Mouse (Mus musculus) urinary bladder, adult 2 months (tissue): ENCODE results near the gene Rad54l. TPM values are rescaled to one million over a fixed set of nuclear protein-coding genes. Genes with fewer than 3 reads are reported as not detected.

Source experiments
- DNase-seq: peaks from one replicate; pipeline ENCODE4 v3.0.0; 2022; ENCODE audit warnings: low spot score
- polyA plus RNA-seq: library from polyadenylated mRNA; depleted of rRNA; stranded (reverse); fragments of >200 nt; gene quantifications from 2 replicates; pipeline ENCODE4 v1.2.3, GENCODE M21; 2012

Gene Rad54l
- polyA plus RNA-seq, 1 experiment: 1.3 TPM

DNA sequence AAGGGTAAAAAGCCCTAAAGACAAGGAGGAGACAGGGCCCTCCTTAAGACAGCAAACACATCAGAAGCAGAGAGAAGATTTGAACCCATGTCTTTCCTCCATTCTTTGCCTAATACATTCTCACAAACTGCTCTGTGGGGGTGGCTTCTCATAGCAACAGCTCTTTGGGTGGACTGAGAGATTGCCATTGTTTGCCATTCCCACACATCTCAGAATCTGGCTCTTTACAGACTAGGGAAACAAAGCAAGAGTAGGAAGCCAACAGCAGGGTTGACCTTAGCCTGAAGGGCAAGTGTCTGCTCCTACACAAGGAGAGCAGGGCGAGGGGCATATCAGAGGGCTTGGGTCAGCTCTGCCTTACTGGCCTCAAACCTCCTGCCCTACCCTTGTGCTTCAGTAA lies 18.2 kb upstream of the Rad54l start:
- DNase-seq: no peak

DNA sequence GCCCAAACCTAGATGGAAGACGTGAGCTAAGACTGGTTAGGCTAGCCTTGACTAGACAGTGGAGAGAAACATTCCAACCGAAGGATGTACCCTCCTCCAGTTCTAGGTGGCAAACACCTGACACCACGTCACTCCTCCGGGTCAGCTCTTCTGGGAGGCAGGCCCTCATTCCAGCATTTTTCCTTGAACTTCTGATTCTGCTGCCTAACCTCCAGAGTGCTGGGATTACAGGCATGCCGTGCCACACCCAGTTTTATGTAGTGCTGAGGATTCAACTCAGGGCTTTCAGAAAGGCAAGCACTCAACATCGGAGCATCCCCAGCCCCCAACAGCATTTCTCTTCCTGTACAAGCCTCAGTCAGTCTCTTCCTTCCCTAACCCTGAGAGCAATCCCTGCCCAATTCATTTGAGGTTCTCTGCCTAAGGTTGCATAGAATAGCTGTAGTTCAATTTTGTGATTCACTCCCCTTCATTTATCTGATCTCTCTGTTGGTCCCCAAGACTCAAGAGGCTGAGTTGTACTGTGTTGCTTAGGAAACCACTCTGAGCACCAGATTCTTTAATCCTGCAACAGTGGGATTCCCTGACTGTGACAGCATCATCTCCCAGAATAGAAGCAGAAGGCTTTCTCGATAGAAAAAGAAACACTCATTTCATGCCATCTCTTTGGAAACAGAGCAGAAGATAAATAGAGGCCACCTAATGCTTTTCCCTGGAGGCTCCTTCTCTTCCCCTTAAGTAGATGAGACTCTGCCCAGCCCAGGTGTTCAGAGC lies 17.5 kb upstream of the Rad54l start:
- no peak for DNase-seq

DNA sequence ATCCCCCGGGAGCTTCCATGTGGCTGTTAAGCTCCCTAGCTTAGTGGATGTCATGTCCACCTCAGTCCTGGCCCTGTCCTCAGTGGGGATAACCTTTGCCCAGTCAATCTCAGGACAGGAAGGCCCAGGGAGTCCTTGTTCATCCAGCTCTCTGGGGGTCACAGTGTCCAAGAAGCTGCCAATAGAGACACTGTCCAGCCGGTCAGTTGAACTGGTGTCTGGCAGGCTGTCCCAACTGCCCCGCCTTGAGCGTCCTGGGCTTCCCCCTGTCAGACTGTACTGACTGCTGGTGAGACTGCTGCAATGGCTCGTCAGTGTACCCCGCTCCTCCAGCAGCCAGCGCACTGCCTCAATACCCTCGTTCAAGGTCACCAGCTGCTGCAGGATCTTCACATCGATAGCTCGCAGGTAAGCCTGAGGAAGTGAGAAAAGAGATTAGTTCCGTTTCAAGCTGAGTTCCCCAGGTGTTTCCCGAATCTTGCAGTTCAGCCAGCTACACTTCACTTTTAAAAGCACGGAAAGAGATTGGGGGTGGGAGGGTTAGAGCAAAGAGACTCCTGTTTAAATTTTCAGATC lies 14.0 kb upstream of the Rad54l start:
- no peak for DNase-seq

DNA sequence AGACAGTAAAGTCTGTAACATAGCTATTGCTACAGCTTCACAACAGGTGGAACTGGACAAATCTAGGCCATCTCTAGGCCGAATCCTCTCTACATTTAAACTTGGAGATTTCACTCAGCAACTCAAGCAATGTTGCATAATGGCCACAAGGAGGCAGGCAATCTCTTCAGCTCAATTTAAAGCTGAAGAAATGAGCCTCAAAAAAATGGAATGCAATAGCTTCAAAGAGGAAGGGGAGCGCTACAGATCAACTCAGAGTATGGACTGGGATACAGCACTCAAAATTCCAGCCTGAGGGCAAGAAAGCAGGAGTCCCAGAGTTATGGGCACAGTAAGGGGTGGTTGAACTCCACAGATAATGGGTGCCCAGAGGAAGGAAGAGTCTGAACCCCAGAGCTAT lies 11.5 kb upstream of the Rad54l start:
- no peak for DNase-seq

DNA sequence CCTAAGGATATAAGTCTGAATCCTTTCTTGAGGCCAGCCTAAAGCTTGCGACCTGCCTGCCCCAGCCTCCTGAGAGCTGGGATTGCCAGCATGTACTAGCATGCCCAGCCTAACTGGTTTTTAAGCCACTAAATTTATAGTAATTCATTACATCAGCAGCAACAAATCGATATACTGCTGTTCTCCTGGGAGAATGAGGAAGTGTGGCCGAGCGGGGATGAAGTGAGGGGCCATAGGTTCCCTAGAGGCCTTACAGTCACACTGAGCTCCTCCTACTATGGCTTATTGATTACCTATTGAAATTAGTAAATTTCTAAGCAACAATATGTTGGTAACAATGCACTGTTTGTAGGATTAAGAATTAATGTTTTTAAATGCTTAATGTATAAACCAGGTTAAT lies 9.6 kb upstream of the Rad54l start:
- no peak for DNase-seq

DNA sequence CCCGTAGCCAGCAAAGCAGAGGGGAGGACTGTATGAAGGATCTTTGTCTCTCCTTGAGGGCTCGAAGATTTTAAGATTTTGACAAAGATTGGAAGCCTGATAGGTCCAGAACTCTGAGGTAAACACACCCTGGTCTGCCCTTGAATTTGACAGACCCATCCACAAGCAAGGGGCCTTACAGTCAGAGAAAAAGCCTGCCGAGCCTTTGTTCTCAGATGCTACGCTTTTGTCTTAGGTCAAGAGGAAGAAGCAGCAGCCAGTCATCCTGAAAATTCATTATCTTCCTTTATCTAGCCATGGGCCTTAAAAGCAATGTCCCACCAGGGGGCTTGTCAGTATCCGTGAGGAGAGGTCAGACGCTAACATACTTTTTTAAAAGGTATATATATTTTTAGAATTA lies 4.5 kb upstream of the Rad54l start:
- DNase-seq: no peak

DNA sequence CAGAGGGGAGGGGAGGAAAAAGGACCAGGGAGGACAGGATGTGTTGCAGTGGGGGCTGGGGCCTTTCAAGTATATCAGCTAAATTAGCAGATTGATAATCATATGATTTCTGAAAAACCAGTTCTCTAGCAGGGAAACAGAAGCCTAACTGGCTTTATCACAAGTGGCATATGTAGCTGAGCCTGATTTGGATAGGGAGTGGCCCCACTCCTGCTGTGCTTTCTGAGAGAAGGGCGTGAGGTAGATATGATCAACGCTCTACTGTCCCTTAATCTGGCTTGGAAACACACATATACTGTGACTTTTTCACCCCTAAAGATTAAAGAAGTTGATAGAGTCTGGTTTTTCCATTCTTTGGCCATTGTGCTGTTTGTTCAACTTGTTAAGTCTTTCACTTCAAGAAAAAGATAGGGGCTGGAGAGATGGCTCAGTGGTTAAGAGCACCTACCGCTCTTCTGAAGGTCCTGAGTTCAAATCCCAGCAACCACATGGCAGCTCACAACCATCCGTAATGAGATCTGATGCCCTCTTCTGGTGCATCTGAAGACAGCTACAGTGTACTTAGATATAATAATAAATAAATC lies 2.4 kb upstream of the Rad54l start:
- no peak for DNase-seq

DNA sequence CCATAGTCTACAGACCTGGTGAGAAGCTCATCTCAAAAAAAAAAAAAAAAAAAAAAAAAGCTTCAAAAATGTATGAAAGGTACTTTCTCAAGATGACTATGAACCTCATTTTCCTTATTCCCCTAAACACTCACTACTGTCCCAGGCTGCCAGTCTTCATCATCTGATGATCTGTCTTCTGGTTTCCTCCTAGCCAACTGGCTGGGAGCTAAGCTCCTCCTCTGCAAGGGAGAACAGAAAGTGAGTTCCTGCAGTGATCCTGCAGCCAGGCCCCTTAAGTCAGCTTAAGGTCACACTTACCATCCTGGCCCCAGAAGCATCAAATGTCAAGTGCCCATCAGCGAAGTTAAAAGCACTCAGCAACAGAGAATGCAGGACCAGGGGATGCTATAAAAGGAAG lies 728 bp downstream of the Rad54l start:
- DNase-seq: no peak

DNA sequence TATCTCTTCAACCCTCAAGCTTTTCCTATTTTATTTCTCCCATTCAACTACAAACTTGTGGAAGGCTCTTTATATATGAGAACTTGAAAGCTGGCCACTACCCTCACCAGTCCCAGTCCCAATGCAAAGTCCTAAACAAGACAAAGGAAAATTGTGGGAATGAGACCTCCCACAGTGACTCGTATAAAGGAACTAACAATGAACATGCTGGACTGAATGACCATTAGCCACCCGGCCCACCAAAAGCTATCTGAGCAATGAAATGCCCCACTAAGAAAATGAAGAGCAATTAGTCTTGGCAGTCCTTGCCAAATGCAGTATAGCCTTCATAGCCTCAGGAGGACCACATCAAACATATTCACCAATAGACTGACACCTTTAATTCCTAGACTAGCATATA lies 12.0 kb downstream of the Rad54l start:
- no peak for DNase-seq

DNA sequence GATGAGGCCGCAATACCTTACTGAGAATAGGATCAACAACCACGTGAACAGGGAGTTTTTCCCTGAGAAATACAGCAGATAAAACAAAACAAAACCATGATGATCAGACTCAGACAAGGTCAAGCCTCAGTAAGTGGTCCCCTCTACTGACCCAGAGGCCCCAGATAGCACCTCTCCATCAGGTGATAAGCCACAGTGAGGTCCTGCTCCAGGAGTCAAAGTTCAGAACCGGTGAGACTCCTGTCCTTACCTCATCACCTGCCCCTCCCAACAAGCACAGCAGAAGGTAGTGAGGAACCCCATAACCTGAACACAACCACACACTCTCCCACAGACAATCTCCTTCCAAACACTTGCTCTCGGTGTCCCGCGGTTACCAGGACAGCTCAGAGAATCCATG lies 12.8 kb downstream of the Rad54l start:
- DNase-seq: no peak

DNA sequence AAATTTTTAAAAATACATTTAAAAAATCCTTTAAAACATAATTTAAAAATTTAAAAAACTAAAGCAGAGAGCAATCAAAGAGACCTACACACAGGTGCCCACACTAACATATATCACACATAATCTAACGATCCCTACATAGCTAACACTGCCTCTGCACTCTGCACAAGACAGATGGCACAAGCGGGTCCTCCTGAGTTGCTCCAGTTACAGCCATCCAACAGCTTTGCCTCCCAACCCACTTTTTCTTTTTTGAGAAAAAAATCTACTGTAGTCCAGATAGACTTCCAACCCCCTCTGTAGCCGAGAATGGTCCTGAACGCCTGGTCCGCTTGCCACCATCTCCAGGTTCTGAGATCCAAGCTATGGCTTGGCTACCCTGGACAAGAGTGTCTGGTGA lies 18.2 kb downstream of the Rad54l start:
- DNase-seq: no peak

DNA sequence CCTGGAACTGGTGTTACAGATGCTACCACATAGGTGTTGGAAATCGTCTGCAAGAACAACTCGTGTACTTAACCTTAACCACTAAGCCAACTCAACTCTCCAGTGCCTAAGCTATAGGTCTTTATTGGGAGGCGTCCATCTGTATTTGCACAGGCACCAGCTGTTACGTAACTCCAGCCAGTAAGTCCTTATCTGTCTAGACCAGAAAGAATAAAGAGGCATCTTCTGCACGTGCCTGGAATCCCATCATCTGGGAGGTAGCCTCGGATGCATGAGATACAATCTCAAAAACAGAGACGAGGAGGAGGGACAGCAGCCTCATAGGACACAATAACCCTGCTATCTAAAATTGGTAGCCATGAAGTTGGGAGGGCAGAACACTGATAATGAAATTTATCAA lies 22.5 kb downstream of the Rad54l start:
- no peak for DNase-seq

DNA sequence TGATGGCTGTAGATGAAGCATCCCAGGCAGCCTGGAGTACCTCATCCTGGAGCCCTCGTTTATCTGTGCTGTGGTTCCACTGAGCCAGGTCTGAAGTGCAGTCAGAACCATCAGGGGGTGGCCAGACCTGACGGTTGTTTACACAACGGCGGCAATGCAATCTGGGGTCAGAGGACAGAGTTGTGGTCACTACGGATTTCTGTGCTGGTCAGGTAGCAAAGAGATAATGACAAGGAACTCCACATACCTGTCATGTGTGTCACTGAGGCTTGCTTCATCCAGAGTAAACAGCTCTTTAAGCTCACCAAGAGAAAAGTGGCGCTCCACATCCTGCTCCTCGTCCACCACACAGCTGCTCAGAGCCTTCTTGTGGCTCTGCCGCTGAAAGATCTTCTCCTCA lies 26.3 kb downstream of the Rad54l start:
- no peak for DNase-seq

DNA sequence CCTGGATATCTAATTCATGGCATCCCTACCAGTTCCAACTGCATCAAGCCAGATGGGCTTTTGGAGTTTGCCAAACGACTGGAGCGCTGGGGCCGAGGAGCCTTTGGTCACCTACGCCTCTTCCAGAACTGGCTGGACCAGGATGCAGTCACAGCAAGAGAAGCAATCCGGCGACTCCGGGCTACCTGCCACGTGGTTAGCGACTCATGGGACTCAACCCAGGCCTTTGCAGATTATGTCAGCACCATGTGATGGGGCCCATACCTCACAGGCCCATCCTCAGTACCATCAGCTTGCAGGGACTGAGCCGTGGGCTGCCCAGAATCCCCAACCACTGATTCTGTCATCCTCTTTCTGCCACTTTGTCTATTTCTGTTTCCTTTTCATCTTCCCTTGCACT lies 27.2 kb downstream of the Rad54l start:
- DNase-seq: no peak

DNA sequence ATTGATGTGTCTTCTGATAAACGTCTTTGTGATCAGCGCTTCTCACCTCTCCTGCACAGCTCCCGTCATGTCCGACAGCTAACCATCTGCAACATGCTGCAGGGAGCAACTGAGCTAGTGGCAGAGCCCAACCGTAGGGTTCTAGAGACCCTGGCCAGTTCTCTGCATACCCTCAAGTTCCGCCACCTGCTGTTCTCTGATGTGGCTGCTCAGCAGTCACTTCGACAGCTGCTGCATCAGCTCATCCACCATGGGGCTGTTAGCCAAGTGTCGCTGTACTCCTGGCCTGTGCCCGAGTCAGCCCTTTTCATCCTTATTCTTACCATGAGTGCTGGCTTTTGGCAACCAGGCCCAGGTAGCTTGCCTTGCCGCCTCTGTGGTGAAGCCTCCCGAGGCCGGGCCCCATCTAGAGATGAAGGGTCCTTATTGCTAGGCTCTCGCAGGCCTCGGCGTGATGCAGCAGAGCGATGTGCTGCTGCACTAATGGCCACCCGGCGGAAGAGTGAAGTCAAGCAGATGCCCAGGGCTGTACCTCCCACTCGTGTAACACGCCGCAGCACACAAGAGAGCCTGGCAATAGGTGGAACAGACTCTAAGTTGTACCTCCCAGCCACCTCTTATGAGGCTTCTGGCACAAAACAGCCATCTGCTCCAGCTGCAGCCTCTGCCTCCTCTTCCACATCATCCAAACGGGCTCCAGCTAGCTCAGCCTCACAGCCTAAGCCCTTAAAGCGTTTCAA lies 34.8 kb downstream of the Rad54l start:
- DNase-seq: no peak

DNA sequence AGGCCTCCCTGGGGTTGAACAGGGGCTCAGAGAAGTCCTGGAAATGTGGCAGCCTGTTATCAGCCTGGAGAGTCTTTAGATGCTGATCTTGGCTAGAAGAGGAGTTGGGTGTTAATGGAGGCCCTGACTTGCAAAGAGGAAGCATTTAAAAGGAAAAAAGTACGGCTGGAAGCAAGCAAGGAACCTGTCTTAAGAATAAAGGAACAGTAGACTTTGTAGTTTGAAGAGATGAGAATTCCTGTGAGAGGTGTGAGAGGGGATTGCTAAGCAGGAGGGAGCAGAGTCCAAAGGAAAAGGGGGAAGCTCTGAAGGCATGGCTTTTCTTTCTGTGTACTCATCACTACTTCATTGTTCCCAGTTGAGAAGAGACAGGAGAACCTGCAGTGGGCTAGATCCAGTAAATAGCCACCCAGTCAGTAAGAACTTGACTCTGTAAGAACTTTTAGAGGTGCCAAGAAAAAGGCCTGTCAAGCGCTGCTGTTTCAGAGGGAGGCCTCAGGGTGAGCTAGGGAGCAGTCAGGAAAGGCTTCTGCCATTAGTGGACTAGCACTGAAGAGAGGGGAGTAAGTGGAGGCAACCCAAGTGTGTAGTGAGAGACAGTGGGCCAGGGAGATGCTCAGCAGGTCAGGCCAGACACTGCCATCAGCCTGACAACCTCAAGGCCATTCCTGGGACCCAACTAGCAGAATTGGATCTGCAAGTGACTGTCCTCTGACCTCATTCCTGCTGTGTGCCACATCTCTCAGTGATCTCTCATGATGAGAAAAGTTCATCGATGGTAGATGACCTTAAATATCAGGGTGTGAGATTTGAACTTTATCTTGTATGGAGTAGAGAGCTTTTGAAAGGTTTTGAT lies 46.0 kb downstream of the Rad54l start:
- DNase-seq: no peak

DNA sequence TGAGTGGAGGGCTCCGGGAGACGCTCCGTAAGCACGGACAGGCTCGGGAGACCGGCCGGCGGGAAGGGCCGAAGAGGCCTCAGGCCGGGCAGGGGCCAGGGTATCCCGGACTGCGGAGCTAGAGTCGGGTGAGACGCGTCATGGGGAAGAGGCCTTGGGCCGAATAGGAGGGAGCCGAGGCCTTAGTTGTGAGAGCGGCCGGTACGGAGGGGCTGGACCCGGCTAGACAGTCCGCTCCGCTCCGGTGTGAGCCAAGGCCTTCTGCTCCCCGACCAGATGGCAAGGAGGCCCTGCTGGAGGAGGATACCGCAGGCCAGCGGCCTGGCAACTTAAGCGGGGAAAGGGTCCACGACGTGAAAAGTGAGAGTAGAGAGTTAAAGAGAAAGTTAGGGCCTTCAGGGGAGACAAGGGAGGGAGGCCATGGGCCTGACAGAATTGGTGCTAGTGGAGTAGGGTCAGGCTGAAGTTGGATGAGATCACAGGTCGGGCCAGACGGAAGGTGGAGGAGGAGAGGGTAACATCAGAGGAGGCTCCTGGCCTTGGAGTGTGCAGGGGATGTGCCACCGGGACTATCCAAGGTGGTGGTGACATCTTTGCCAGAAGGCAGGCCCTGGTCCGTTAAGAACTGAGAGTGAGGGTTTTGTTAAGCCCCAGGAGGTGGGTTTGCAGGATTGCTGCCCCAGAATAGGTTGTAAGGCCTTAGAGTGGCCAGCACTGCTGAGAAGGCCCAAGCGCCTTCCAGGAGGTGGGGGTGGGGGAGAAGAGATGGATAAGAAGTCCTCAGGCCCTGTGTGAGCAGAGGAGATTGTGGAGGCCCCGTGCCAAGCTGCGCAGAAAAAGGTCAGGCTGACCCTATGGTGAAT lies 46.9 kb downstream of the Rad54l start:
- DNase-seq: peak; percentile 57

DNA sequence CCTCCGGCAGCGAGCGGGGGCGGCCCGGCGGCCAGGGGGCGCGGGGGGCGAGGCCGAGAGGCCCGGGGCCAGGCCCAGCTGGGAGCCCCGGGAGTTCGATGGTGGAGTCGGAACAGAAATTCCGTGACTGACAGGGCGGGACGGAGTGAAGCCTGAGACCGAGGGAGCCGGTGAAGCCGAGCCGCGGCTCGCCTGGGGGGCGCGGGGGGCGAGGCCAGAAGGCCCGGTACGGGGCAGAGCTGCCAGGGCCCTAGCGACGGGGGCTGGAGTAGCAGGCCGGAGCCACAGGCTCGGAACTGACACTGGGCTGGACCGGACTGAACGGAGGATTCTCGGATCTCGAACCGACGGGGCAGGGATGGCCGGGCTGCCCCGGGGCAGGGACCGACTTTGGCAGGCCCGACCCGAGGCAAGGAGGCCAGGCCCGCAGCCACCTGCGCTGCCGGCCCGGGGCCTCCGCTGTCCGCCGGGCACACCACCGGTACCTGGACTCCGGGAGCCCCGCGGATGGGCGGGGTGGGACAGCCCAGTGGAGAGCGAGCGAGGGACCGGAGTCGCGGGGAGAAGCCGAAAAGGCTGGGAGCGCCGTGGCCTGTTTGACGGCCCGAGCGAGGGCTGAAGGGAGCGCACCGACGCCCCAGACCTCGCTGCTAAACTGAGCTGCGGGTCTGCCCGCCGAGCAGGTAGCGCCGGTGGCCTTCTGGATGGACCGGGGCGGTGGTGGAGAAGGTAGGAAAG lies 47.7 kb downstream of the Rad54l start:
- peak; percentile 78 for DNase-seq

DNA sequence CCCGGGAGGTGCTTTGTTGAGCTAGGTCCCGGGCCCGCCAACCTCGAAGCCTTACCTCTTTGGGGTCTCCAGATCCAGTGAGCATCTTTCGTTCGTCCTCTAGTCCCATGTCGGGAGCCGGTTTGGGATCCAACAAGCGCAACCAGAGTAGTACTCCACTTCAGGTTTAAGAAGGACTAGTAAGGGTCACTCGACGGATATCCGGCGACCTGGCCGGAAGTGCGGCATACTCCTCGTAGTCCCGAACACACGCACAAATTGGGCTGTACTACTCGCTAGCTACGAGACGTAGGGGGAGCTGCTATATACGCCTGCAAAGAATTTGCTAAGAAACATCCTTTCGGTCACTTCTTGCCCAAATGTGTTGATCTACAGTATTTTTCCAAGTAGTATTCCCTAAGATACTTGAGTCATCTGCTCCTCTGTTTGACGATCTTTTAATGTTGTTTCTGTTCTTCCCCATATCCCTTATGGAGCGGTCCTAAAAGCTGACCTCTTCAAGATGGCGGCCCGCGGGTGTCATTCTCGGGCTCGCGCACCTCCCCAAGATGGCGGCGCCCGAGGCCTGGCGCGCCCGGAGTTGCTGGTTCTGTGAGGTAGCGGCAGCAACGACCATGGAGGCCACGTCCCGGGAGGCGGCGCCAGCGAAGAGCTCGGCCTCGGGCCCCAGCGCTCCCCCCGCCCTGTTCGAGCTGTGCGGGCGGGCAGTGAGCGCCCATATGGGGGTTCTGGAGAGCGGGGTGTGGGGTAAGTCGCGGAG lies 48.4 kb downstream of the Rad54l start, which contains the start of the genes Uqcrh and Lrrc41:
Uqcrh (minus strand) TSS at position 211 of the 760 bp plus-strand sequence.
Lrrc41 (plus strand) TSS at position 409 of the 760 bp plus-strand sequence.
- DNase-seq: peak; percentile 97
